Mouse (Mus musculus) left cerebral cortex, postnatal 10 days (tissue): Measurements from ENCODE around the gene Tmem190. TPM values are rescaled to one million over a fixed set of nuclear protein-coding genes. Genes with fewer than 3 reads are reported as not detected.
"Not testable (repeated sequence)": the region's sequence is repeated elsewhere in the genome, so short reads cannot be mapped to it uniquely, and the experiment has no call there.

ENCODE experiments used
- DNase-seq, 2 experiments: peaks; one replicate each; pipeline ENCODE4 v3.0.0; 2021 to 2022; ENCODE audit warnings: low spot score in 2 of 2, mixed read lengths in 1 of 2; ENCODE audit errors: extremely low spot score in 1 of 2
- intact Hi-C: fragments of 180-260 bp; cut with DNase I; formaldehyde crosslinking; loops from one replicate; pipeline ENCODE4 v1.15.1; 2025
- total RNA-seq, 2 experiments: library from RNA; stranded (reverse); gene quantifications; 2 replicates each; pipeline ENCODE4 v1.2.3; 2021

The Tmem190 gene
- total RNA-seq, 2 experiments from 2014 or later = not detected

- DNase-seq = peak in 1 of 2 experiments; percentile 13
- intact Hi-C loops = loop anchor here (5.0 kb wide), 1 partner anchor 239 kb away; no protein-coding TSS in a partner anchor
These were observed 13.2 kb downstream of the Tmem190 start for GRCm38 (mm10) chr7:4795767-4796433.

GRCm38 (mm10) chr7:4802247-4802646, 19.5 kb downstream of the Tmem190 start:
- intact Hi-C loops = no loop called here
- DNase-seq = no peak

GRCm38 (mm10) chr7:4806716-4807115, 24.0 kb downstream of the Tmem190 start:
- intact Hi-C loops = no loop called here
- DNase-seq = no peak

- DNase-seq, intact Hi-C loops: not testable (repeated sequence)
These were observed 28.4 kb downstream of the Tmem190 start for GRCm38 (mm10) chr7:4811131-4811530.

- peak; percentile 35 to 71 for DNase-seq
- intact Hi-C loops = no loop called here
These were observed 29.1 kb downstream of the Tmem190 start for GRCm38 (mm10) chr7:4811842-4812302.

GRCm38 (mm10) chr7:4812303-4813104, 29.8 kb downstream of the Tmem190 start, which contains the start of gene Ube2s:
Gene Ube2s (minus strand): TSS chr7:4812590.
- DNase-seq = peak; percentile 99 to 100
- intact Hi-C loops = no loop called here

- DNase-seq = no peak
- intact Hi-C loops = no loop called here
These were observed 30.5 kb downstream of the Tmem190 start for GRCm38 (mm10) chr7:4813105-4813791.

GRCm38 (mm10) chr7:4816559-4816958, 33.8 kb downstream of the Tmem190 start:
- intact Hi-C loops = no loop called here
- no peak for DNase-seq

GRCm38 (mm10) chr7:4820925-4821324, 38.2 kb downstream of the Tmem190 start:
- DNase-seq, intact Hi-C loops: not testable (repeated sequence)

- DNase-seq = no peak
These were observed 39.0 kb downstream of the Tmem190 start for GRCm38 (mm10) chr7:4821690-4822089.

GRCm38 (mm10) chr7:4822162-4822907, 39.6 kb downstream of the Tmem190 start:
- no peak for DNase-seq
- intact Hi-C loops = no loop called here

More at GRCm38 (mm10) chr7:4821690-4822089, 39.0 kb downstream of the Tmem190 start:
- intact Hi-C loops = no loop called here

GRCm38 (mm10) chr7:4825365-4825764, 42.6 kb downstream of the Tmem190 start:
- no peak for DNase-seq
- intact Hi-C loops = no loop called here

GRCm38 (mm10) chr7:4830476-4830875, 47.7 kb downstream of the Tmem190 start:
- intact Hi-C loops = no loop called here
- no peak for DNase-seq

Other genes with a start within 250 kb of the Tmem190 start
- 100 to 1,000 TPM; 251 to 253 TPM for gene Syt5, start 235.4 kb upstream of the Tmem190 start, total RNA-seq
- 1 to 10 TPM; 1.0 to 1.6 TPM for gene Ptprh, start 178.9 kb upstream of the Tmem190 start, total RNA-seq
- 10 to 100 TPM; 11.8 to 12.2 TPM for gene Tmem86b, start 151.5 kb upstream of the Tmem190 start, total RNA-seq
- gene Ppp6r1, start 123.9 kb upstream of the Tmem190 start, total RNA-seq = 100 to 1,000 TPM; 107 to 111 TPM
- 100 to 1,000 TPM; 111 to 114 TPM for gene Hspbp1, start 97.9 kb upstream of the Tmem190 start, total RNA-seq
- 100 to 1,000 TPM; 312 to 319 TPM for gene Brsk1, start 92.3 kb upstream of the Tmem190 start, total RNA-seq
- not detected for gene Tmem150b, start 57.7 kb upstream of the Tmem190 start, total RNA-seq
- gene Kmt5c, start 42.8 kb upstream of the Tmem190 start, total RNA-seq = 10 to 100 TPM; 39.5 to 42.0 TPM
- 1 to 10 TPM; 6.9 to 8.7 TPM for gene Cox6b2, start 29.8 kb upstream of the Tmem190 start, total RNA-seq
- not detected for gene Fam71e2, start 11.6 kb upstream of the Tmem190 start, total RNA-seq
- gene Il11, start 78 bp upstream of the Tmem190 start, total RNA-seq = 1 to 10 TPM in 1 of 2 experiments, under 1 TPM in 1; 0.73 to 1.1 TPM
- gene Tmem238, start 6.7 kb downstream of the Tmem190 start, total RNA-seq = 1 to 10 TPM; 4.1 to 5.2 TPM
- gene Rpl28, start 9.9 kb downstream of the Tmem190 start, total RNA-seq = 100 to 1,000 TPM; 484 to 532 TPM
- 100 to 1,000 TPM; 145 to 159 TPM for gene Ube2s, start 29.7 kb downstream of the Tmem190 start, total RNA-seq
- gene Shisa7, start 61.8 kb downstream of the Tmem190 start, total RNA-seq = 100 to 1,000 TPM; 104 to 111 TPM
- gene Isoc2b, start 87.3 kb downstream of the Tmem190 start, total RNA-seq = 1 to 10 TPM; 2.0 to 3.4 TPM
- gene Isoc2a, start 94.2 kb downstream of the Tmem190 start, total RNA-seq = 1 to 10 TPM; 6.4 to 6.8 TPM
- gene Gm36210, start 123.6 kb downstream of the Tmem190 start, total RNA-seq = under 1 TPM; 0.26 to 0.36 TPM
- gene Zfp628, start 132.3 kb downstream of the Tmem190 start, total RNA-seq = 10 to 100 TPM; 15.2 to 15.3 TPM
- 10 to 100 TPM; 70.1 to 72.6 TPM for gene Nat14, start 139.1 kb downstream of the Tmem190 start, total RNA-seq
- gene Ssc5d, start 142.8 kb downstream of the Tmem190 start, total RNA-seq = 1 to 10 TPM; 2.4 to 2.6 TPM
- gene Sbk2, start 181.5 kb downstream of the Tmem190 start, total RNA-seq = not detected
- under 1 TPM; 0.24 to 0.32 TPM for gene Sbk3, start 188.2 kb downstream of the Tmem190 start, total RNA-seq
- 10 to 100 TPM; 29.7 to 33.6 TPM for gene Zfp579, start 213.2 kb downstream of the Tmem190 start, total RNA-seq
- 1 to 10 TPM; 4.0 to 4.4 TPM for gene Zfp524, start 231.5 kb downstream of the Tmem190 start, total RNA-seq
- 10 to 100 TPM; 22.0 to 23.7 TPM for gene Fiz1, start 231.8 kb downstream of the Tmem190 start, total RNA-seq
- not detected for gene Gm44973, start 232.6 kb downstream of the Tmem190 start, total RNA-seq
- 10 to 100 TPM; 35.4 to 36.5 TPM for gene Zfp865, start 237.4 kb downstream of the Tmem190 start, total RNA-seq
- 10 to 100 TPM; 59.7 to 59.9 TPM for gene Ccdc106, start 237.6 kb downstream of the Tmem190 start, total RNA-seq